Mouse (Mus musculus) bone marrow, adult 2 months (tissue): ENCODE data around the gene Cyfip1.

ENCODE experiments used
- CTCF ChIP-seq: fragments of 200-500 bp; IDR thresholded peaks from 2 replicates; pipeline ENCODE4 v1.5.1; 2011; ENCODE audit warnings: low read length, control low read depth; ENCODE audit not compliant: control insufficient read depth, insufficient read depth
- POLR2A ChIP-seq: fragments of 200-500 bp; IDR thresholded peaks from 2 replicates; pipeline ENCODE4 v1.6.1; 2011; ENCODE audit warnings: low read depth, mild to moderate bottlenecking, control low read depth, low read length, borderline replicate concordance; ENCODE audit not compliant: control insufficient read depth

- no peak for TF ChIP-seq CTCF
- no peak for TF ChIP-seq POLR2A
Observed at GRCm38 (mm10) chr7:55877721-55878120, 36.2 kb downstream of the Cyfip1 start.
